Mouse (Mus musculus) left cerebral cortex, adult 18-20 months (tissue): ENCODE measurements around the gene Tbca. TPM values are rescaled to one million over a fixed set of nuclear protein-coding genes. Genes with fewer than 3 reads are reported as not detected.
A peak's percentile ranks its signal among the peaks of the same experiment; 100 is the strongest.

Experiments
- DNase-seq, 2 experiments: peaks; one replicate each; pipeline ENCODE4 v3.0.0; 2021 to 2022; ENCODE audit warnings: low spot score in 2 of 2, mixed read lengths in 1 of 2
- long read RNA-seq, 2 experiments: library from polyadenylated mRNA; stranded (forward); transcript quantifications; one replicate each; pipeline ENCODE4 v2.0.0; 2021
- total RNA-seq, 2 experiments: library from RNA; stranded (reverse); gene quantifications; 2 replicates each; pipeline ENCODE4 v1.2.3; 2021

The Tbca gene
- total RNA-seq = 100 to 1,000 TPM; 127 to 132 TPM
- long read RNA-seq, experiment 1, transcript Tbca-201 (4 exons, 559 nt) = major isoform, 18 of 21 reads
- long read RNA-seq, experiment 1, partial matches to known transcripts = 1 of 21 reads
- long read RNA-seq, experiment 1, other reads (novel, unspliced or antisense) = 2 of 21 reads
- long read RNA-seq, experiment 2, transcript Tbca-201 (4 exons, 559 nt) = major isoform, 37 of 38 reads
- long read RNA-seq, experiment 2, partial matches to known transcripts = 0 of 38 reads
- long read RNA-seq, experiment 2, other reads (novel, unspliced or antisense) = 1 of 38 reads

DNA sequence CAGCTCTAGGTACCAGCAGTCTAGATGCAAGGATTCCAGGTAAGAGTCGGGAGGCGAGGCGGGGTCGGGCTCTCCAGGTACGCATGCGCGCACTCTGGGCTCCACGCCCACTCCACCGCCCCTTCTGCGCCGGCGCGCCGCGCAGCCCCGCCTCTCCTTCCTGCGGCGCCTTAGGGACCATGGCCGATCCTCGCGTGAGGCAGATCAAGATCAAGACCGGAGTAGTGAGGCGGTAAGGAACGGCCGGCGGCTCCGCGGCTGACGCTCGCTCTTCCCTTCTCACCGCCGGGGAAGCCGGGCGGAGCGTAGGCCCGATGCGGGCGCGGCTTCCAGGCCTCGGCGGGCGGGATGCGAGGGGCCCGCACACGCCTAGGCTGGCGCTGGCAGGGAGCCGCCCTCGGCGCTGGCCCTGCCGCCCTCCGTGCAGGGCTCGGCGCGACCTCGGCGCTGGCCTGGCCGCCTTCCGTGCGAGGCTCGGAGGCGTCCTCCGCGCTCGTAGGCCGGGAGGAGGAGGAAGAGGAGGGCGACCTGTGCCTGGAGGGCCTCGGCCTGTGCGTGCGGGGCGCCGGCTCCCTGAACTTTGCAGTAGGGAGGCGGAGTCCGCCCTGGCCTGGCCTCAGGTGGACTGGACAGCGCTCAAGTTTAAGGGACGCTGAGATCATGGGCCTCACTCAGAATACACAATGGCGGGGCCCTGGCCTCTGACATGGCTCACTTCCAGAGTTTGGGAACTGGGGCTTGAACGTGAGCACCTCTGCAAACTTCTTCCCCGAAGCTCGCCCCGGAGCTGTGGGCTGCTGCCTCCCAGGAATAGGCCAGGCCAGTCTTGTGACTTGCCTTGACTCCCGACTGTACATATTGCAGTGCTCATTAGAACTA is at the start of gene Tbca:
Tbca (plus strand) TSS at position 140 of the 879 bp plus-strand sequence.
- peak; percentile 86 to 87 for DNase-seq

DNA sequence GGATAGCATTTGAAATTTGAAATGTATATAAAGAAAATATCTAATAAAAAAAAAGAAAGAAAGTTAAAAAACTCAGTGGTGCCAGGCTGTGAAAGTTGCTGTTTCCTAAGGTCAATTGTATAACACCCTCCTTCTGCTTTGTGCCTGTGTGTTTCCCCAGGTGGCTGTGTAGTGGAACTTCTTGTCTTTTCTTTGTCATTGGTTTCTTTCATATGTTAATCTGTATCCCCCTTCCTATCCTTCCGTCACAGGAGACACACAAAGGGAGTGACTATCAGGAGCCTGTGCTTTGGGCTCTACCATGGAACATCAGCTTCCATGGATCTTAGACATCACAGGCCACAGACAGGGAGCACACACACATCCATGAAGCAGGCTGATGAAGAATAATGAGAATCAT is 43.5 kb upstream of the Tbca start:
- no peak for DNase-seq

DNA sequence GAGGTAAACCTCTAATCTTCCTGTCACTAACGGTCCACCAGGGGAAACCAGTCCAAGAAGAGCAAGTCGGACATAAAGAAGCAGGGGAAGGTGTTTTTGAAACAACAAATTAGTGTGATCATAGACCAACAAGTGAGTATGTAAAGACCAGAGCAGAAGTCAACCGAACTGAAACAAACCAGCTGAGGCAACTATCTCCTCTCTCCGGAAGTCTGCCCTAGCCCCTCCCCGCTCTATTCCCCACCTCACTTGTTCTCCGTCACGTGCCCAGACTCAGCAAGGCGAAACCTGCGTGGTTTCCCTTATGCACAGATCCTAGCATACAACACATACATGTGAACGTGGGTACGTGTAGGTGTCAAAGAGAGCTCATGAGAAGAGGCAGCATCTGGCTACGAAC is 22.9 kb upstream of the Tbca start:
- DNase-seq = no peak

DNA sequence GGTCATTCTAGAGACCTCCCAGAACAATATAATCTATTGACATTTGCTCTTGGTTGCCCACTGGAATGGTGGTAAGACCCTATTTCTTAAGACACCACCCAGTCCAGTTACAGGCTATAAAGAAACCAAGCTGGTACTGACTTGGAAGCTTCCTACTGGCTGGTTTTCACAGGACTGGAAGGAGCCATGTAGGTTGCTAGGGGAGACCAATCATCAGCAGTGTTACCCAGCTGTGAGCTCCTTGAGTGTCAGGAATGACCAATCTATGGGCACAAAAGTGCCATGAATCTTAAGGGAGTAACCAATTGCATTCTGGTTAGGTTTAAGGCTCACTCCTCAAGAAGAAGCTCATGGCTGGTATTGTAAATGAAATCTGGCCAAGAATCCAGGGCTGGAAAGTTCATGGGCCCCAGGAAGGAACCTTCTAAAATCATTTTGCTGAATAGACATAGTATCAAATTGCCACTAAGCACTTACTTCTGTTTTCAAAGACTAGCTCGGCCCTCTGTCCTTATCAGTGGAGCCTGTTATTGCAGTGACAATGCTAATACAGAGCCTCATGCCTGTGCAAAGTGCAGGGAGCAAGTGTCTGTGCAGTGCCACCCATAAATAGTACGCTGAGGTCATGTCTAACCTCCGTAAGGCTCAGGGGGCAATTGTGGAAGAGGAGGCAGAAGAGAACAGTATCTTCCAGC is 20.1 kb upstream of the Tbca start:
- DNase-seq = no peak

DNA sequence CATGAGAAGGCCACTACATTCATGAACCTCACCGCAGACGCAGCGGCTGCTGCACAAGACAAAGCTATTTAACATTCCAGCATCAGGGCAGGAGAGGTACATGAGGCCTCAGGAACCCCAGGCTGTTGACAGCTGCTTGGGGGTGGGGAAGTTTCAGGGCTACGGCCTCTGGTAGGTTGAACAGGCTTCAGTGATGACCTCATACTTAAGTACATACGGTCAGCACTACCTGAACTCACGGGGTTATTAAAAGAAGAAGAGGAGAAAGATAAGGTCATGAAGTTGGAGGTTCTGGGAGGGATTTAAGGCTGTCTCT is 19.6 kb upstream of the Tbca start:
- DNase-seq = no peak

DNA sequence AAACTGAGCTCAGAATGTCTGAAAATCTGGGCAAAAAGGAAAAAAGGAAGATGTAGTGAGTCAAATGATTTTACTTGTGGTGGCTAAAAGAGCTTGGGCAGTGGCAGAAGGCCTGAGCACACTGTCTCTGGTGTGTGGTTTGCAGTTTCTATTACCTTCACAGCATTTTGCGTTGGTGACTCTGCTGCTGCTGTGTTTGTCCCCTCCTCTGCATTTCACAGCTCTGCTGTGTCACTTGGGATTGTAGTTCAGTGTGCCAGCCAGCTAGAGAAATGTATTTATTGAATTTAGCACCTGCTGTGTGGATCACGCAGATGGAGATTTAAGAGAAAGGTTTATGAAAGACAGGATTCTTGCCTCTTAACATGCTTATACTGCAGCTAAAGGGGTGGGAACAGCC is 1.8 kb upstream of the Tbca start:
- peak in 1 of 2 experiments; percentile 15 for DNase-seq

DNA sequence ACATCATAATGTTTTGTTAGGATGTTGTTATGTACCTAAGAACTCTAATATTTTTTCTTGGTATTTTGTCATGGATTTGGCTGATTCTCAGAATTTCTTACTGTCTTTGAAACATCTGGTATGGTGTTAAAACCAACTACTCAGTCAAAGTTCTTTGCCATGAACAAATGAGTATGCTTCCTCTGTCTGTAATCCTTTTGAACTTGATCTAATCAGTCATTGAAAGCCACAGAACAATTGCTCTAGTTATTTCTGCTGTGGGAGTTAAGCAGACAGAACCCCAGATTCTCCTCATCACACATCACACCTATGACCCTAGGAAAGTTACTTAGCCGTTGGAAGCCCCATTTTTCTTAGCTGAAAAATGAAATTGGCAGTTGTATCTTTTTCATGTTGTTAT is 6.0 kb downstream of the Tbca start:
- no peak for DNase-seq

DNA sequence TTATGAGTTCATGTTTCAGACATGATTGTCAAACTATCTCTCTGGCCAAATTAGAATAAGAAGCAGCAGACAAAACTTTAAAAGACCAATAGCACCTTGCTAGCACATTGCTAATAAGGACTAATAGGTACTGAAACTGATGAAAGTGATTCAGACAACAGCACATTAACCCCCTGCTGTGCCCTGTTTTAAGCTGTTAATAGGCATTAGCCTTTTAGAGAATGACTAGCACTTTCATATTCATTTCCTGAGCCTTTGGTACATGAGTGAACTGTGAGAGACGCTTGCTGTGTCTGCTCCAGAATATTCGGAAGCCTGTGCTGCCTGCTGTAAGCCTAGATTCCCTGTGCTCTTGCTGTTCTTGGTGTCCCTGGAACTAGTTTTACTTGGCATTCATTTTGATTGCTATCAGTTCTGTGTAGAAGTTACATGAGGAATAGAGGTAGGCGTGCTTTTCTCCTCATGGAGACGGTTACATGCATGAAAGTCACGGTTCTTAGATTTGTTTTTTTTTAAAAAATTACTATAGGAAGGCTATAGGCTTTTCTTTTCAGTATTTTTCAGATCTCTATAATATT is 14.9 kb downstream of the Tbca start:
- DNase-seq = no peak

DNA sequence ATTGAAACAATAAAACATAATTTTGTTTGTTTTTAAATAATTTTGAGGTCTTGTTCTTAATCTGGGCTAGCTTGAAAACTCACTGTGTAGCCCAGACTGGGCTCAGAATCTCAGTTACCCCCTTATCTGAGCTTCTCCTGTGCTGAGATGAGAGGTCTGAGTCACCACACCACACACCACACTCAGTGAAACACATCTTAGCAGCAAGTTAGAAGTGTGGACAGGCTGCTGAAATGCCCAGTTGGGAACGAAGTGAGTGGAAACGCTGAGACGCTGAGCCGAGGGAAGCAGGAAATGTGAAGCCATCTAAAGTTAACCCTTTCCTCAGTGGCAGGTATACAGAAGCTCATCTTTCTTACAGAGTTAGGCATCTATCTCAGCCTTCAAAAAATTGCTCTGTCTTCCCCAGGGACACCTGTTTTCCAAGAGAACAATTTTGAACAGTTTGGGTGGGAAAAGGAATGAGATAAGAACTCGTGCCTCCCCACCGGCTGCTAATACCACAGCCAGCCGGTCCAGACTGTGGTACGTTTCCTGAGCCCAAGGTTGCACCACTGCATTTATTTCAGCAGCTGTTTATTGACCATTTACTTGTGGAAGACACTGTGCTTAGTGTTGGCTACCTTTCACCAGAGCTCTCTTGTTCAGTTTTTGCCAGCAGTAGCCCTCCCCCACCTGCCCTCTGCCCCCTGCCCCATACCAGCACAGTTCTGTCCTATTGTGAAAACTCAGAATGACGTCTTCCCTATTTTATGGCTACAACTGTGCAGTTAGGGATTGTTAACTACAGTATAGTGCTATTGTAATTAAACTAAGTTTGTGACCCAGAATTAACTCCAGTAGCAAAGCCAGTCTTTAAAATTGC is 17.8 kb downstream of the Tbca start:
- no peak for DNase-seq

DNA sequence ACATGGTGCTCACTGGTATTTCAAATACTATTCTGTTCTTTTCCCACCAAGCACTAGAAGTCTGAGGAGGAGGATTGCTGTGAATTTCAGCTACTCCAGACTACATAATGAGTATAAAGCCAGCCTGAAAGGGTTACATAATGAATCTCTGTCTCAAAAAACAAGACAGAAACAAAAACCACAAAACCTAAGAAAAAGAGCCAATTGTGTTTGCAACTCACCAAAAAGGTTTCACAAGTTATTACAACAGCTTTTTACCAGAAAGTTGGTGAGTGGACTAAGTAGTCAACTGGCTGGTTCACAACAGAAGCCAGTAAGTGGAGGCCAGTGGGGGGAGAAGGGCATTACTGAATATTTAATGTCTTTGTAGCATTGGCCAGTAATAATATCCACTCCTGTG is 19.9 kb downstream of the Tbca start:
- DNase-seq = no peak

DNA sequence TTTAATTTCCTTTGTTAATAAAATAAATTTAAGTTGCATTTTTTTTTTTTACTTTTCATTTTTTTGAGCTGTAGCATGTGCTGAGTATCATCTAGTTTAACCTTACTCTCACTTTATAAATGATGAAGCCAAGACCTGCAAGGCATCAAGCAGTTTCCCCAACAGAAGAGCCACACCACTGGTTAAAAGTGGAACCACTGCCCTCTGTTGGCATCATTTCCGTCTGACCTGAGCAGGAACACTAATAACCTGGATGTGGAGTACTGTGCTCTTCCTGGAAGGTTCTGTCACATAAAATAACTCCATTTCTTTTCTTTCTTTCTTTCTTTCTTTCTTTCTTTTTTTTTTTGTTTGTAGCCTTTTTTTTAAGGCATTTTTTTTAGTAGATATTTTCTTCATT is 21.0 kb downstream of the Tbca start:
- no peak for DNase-seq

DNA sequence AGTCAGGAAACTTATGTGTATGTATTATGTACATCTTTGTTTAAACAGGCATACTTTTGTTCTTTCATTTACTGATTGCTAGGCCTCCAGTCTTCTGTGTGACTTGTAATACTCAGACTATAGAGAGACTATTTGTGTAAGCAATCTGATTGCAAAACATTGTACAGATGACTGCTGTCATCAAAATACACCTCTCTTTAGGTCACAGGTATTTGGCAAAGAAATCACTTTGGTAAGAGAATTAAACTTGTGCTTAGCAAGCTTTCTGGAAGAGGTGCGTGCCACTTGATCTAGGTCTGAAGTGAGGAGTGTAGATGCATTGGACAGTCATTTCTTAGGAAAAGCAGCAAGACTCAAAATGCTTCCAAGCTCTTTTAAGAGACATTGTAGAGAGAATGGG is 22.7 kb downstream of the Tbca start:
- DNase-seq = no peak

DNA sequence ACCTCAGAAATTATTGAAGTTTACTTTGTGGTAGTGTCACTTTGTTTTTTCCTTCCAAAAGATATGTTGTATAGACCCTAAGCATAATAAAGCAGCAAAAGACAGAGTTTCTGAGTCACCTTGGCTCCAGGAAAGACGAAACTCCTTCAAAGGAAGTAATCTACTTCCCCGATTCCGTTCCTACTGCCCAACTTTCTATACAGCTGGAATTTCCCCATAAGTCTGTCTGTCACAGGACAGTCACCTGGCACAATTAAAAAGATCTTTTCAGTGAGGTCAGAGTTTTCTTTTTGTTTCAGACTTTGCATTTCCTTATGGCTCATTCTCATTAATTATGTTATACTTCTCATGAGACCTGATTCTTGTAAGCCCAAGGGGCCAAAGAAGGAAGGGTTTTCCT is 25.1 kb downstream of the Tbca start:
- DNase-seq = no peak

DNA sequence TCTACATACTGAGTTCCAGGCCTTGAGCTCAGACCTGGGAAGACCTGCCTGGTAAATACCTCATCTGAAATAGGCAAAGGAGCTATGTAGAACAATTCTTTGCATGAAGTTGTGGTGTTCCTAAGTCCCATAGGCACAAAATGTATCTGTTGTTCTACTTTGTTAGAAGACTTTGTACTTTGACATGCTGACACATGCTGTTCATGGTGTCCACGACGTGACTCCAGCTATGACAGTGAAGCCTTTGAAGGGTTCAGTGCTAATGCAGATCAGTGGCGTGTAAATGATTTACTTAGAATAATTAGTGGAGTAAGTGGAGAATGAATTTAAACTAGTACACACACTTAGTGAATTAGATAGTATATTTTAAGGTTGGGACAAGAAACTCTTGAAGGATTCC is 31.8 kb downstream of the Tbca start:
- no peak for DNase-seq

DNA sequence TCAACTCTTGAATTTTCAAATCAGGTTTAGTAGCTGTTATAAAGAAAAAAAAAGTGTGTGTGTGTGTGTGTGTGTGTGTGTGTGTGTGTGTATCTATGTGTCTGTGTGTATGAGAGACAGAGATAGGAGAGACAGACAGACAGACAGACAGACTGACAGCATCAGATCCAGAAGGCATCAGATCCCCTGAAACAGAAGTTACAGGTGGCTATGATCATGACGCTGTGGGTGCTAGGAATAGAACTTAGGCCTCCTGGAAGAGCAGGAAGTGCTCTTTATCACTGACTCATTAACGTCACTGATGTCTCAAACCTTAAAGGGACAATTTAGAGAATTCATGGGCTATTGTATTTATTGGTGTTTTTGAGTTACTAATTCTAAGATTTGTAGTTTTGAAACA is 32.2 kb downstream of the Tbca start:
- no peak for DNase-seq

DNA sequence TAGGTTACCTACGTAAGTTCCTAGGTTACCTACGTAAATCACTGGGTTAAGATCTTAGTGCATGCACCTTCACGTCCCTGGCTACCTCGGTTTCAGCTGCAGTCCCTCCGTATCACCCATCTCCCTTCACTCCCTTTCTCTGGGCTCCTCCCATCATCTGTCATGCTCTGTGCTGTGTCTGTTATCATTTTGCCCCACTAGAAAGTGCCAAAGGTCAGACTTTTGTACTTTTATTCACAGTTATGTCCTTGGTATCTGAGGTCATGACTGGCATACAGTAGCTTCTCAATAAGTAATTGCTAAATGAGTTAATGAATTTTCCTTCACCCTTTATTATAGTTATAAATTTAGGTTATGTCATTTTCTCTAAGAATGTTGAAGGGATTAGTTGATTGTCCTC is 37.7 kb downstream of the Tbca start:
- DNase-seq = no peak

DNA sequence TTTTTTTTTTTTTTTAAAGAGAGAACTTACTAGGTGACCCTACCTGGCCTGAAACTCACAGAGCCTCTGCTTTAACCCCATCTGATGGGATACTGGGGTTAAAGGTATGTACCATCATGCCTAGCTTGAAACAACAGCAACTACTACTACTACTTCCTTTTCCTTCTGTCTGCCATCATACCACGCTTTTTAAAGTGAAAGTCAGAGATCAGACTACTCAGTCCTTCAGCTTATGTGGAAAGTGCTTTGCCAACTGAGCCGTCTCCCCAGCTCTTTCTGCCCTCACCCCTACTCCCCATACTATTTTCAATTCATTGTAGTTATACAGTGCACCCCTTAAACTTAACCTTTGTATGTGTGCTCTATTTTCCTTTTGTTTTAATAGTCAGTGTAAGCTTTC is 38.3 kb downstream of the Tbca start:
- no peak for DNase-seq

DNA sequence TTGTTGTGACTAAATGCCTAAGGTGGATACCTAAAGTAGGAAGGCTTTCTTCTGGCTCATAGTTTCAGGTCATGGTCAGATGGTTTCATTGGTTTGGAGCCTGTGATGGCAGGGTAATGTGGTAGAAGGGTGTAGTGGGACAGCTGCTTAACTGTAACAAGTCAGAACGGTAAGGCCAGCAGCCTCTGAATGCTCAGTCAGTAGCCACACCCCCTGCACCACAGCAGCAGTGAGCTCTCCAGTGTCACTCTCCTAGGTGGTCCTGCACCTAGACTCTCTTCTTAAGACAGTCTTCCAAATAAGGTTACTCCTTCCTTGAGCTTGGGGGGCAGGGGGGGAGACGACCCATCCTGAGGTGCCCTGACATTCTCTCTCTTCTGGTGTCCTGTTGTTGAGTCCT is 39.1 kb downstream of the Tbca start:
- no peak for DNase-seq

DNA sequence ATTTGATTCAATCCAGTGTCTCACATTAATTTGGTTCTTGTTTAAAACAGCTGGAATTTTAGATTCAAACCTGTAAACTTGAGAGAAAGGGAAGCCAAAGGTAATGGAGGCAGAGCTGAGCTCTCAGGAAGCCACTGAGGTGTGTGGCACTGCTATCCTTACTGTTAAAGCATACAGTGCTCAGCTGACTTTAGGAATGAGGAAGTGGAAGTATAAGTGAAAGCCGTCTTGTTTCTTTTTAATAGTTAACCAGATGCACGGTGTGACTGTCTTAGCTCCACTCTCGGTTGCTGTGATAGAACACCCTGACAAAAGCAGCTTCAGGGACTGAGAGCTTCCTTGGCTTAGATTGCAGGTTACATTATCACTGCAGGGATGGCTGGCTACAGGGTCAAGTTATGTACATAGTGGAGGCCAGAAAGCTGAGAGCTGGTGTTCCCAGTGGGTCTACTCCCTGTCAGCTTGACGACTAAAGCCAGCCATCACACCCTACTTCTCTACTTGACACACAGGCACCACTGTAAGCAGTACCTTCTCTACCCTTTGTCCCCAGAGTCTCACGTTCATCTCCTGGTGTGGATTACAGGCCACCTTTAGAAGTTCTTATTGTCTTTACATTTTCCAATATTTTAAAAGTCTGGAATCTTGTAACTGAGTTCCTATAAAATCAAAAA is 49.5 kb downstream of the Tbca start:
- DNase-seq = no peak

DNA sequence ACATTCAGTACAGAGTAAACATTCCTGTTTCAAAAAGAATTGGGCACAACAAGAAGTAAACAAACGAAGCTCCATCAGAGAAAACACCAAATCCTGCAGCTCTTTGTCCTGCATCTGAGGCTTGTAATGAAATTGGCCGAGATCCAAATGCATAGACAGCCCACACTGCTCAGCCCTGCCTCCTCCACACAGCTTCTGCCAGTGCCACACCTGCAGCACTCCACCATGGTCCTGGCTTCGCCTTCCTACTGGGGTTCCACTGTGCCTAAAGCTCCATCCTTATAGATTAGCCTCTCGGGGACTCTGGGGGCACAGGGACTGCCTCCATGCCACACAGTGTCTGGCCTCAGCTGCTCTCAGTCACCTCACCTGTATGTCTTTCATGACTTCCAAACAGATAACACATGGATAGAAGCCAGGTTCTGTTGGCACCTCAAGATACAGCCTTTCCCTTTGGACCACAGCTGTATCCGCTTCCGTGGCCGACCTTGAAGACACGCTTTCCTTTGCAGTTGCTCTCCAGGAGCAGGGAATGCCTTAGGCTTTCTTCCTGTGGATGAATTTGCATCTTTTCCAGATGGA is 50.1 kb downstream of the Tbca start:
- peak in 1 of 2 experiments; percentile 5 for DNase-seq
